Mouse (Mus musculus) gastrocnemius, adult 2 months (tissue): ENCODE measurements around the gene Ankrd52. TPM values are rescaled to one million over a fixed set of nuclear protein-coding genes. Genes with fewer than 3 reads are reported as not detected.

Experiments
- DNase-seq: peaks from one replicate; pipeline ENCODE4 v3.0.0; 2022
- H3K27ac ChIP-seq: fragments of 200-600 bp; 2 replicates; pipeline ENCODE4 v1.8.1; 2022; ENCODE audit warnings: mild to moderate bottlenecking
- H3K4me3 ChIP-seq: fragments of 200-600 bp; 2 replicates; pipeline ENCODE4 v1.8.1; 2022; ENCODE audit warnings: mild to moderate bottlenecking, moderate library complexity
- CTCF ChIP-seq: fragments of 200-600 bp; IDR thresholded peaks from 2 replicates; pipeline ENCODE4 v1.8.1; 2022; ENCODE audit warnings: antibody characterized with exemption, mild to moderate bottlenecking, moderate library complexity
- intact Hi-C: fragments of 180-260 bp; cut with DNase I; formaldehyde crosslinking; loops from one replicate; pipeline ENCODE4 v1.15.1; 2025
- total RNA-seq, 2 experiments: library from RNA; stranded (reverse); gene quantifications; 2 replicates each; pipeline ENCODE4 v1.2.3; 2021

The Ankrd52 gene
- total RNA-seq, 2 experiments from 2014 or later = 46.7 to 58.9 TPM

- no peak for TF ChIP-seq CTCF
- no peak overlapping the region for H3K4me3 ChIP-seq
- intact Hi-C loops = loop anchor here (10.0 kb wide), 1 partner anchor 172 kb away; the partner anchor contains the start of genes Rpl41 and Zc3h10
- peak overlapping the region; percentile 96 for H3K27ac ChIP-seq
- peak; percentile 80 for DNase-seq
Measured at GRCm38 (mm10) chr10:128372989-128373748, 3.7 kb upstream of the Ankrd52 start.

- DNase-seq = no peak
- peak; percentile 43 for TF ChIP-seq CTCF
- no peak overlapping the region for H3K4me3 ChIP-seq
- intact Hi-C loops = loop anchor here (10.0 kb wide), 1 partner anchor 170 kb away; the partner anchor contains the start of genes Rpl41 and Zc3h10
- H3K27ac ChIP-seq = peak overlapping the region; percentile 96
Measured at GRCm38 (mm10) chr10:128374393-128374792, 2.5 kb upstream of the Ankrd52 start.

GRCm38 (mm10) chr10:128376099-128376454 lies 838 bp upstream of the Ankrd52 start:
- Histone ChIP-seq H3K4me3 (peak overlapping the region; percentile 94), H3K27ac (peak overlapping the region; percentile 99)
- intact Hi-C loops = loop anchor here (2.0 to 10.0 kb wide), 3 partner anchors 39 to 169 kb away; partner anchors contain the start of genes Cs, Rpl41 and Zc3h10
- no peak for TF ChIP-seq CTCF
- no peak for DNase-seq

- DNase-seq = no peak
- TF ChIP-seq CTCF = no peak
- Histone ChIP-seq H3K4me3 (peak overlapping the region; percentile 94), H3K27ac (peak overlapping the region; percentile 99)
- intact Hi-C loops = loop anchor here (2.0 to 10.0 kb wide), 3 partner anchors 40 to 167 kb away; partner anchors contain the start of genes Cs, Rpl41 and Zc3h10
Measured at GRCm38 (mm10) chr10:128377222-128377939, 466 bp downstream of the Ankrd52 start.

- intact Hi-C loops = loop anchor here (2.0 to 10.0 kb wide), 3 partner anchors 41 to 167 kb away; partner anchors contain the start of genes Cs, Rpl41 and Zc3h10
- peak overlapping the region; percentile 94 for H3K4me3 ChIP-seq
- no peak for TF ChIP-seq CTCF
Measured at GRCm38 (mm10) chr10:128377940-128378448, 1.1 kb downstream of the Ankrd52 start.

GRCm38 (mm10) chr10:128378462-128378861 lies 1.5 kb downstream of the Ankrd52 start:
- no peak for TF ChIP-seq CTCF
- H3K27ac ChIP-seq = peak overlapping the region; percentile 99
- intact Hi-C loops = loop anchor here (5.0 to 10.0 kb wide), 2 partner anchors 41 to 166 kb away; partner anchors contain the start of genes Cs, Rpl41 and Zc3h10

More at GRCm38 (mm10) chr10:128377940-128378448, 1.1 kb downstream of the Ankrd52 start:
- H3K27ac ChIP-seq = peak overlapping the region; percentile 99
- no peak for DNase-seq

GRCm38 (mm10) chr10:128379260-128379659 lies 2.3 kb downstream of the Ankrd52 start:
- Histone ChIP-seq H3K4me3 (peak overlapping the region; percentile 94), H3K27ac (peak overlapping the region; percentile 99)
- no peak for TF ChIP-seq CTCF
- intact Hi-C loops = loop anchor here (5.0 to 10.0 kb wide), 2 partner anchors 42 to 166 kb away; partner anchors contain the start of genes Cs, Rpl41 and Zc3h10
- peak; percentile 84 for DNase-seq

More at GRCm38 (mm10) chr10:128378462-128378861, 1.5 kb downstream of the Ankrd52 start:
- DNase-seq = peak; percentile 73
- H3K4me3 ChIP-seq = peak overlapping the region; percentile 94

GRCm38 (mm10) chr10:128380565-128380964 lies 3.6 kb downstream of the Ankrd52 start:
- H3K27ac ChIP-seq = no peak overlapping the region
- no peak overlapping the region for H3K4me3 ChIP-seq
- DNase-seq = peak; percentile 37
- intact Hi-C loops = no loop called here
- no peak for TF ChIP-seq CTCF

GRCm38 (mm10) chr10:128382482-128382881 lies 5.6 kb downstream of the Ankrd52 start:
- TF ChIP-seq CTCF = no peak
- intact Hi-C loops = no loop called here

GRCm38 (mm10) chr10:128385902-128386301 lies 9.0 kb downstream of the Ankrd52 start:
- no peak overlapping the region for H3K4me3 ChIP-seq
- DNase-seq = no peak
- no peak for TF ChIP-seq CTCF
- intact Hi-C loops = loop anchor here (2.0 kb wide), 1 partner anchor 15 kb away; the partner anchor contains the start of gene Slc39a5
- H3K27ac ChIP-seq = no peak overlapping the region

More at GRCm38 (mm10) chr10:128382482-128382881, 5.6 kb downstream of the Ankrd52 start:
- H3K27ac ChIP-seq = no peak overlapping the region
- no peak for DNase-seq
- H3K4me3 ChIP-seq = no peak overlapping the region

GRCm38 (mm10) chr10:128388941-128389340 lies 12.0 kb downstream of the Ankrd52 start:
- H3K4me3 ChIP-seq = no peak overlapping the region
- DNase-seq = no peak
- intact Hi-C loops = no loop called here
- H3K27ac ChIP-seq = no peak overlapping the region
- no peak for TF ChIP-seq CTCF

GRCm38 (mm10) chr10:128389570-128389969 lies 12.7 kb downstream of the Ankrd52 start:
- TF ChIP-seq CTCF = no peak
- H3K27ac ChIP-seq = no peak overlapping the region
- no peak for DNase-seq
- intact Hi-C loops = no loop called here
- no peak overlapping the region for H3K4me3 ChIP-seq
